Mouse (Mus musculus) spleen, adult 18-20 months (tissue): ENCODE results near the gene Ifnar1.
A peak's percentile ranks its signal among the peaks of the same experiment; 100 is the strongest.

ENCODE experiments used
- DNase-seq, 2 experiments: peaks; one replicate each; pipeline ENCODE4 v3.0.0; 2022; ENCODE audit warnings: mixed read lengths in 2 of 2

Gene Ifnar1

DNA sequence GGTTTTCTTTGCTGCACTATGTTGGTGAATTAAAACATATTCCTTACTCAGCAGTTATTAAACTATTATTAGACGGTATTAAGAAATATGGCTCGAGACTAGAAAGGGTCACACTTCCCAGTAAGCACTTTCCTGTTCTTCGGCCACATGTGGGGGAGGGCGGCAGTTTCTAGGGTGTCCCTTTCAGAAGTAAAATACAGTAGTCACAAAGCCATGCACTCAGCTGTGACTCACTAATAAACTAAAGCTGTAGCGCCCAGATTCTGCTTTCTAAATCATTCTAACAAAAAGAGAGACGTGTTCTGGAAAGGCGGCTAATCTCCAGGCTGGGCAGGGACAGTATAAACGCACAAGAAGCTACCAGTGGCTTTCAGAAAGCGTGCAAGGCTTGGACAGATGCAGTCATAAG is 23.3 kb upstream of the Ifnar1 start:
- no peak for DNase-seq

- DNase-seq = no peak
These were observed 22.4 kb upstream of the Ifnar1 start for GRCm38 (mm10) chr16:91462644-91463043.

DNA sequence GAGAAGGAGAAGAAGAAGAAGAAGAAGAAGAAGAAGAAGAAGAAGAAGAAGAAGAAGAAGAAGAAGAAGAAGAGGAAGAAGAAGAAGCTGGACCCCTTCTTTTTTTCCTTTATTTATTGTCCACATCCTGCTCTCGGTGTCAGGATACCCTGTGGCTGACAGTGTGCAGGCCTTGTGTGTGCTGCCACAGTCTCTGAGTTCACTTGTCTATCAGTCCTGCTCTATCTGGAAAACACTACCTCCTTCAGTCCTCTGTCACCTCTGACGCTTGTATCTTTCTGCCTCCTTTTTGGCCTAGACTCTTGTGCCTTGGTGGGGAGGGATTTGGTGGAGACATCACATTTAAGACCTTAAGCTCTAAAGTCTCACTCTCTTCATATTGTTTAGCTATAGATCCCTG is 21.6 kb upstream of the Ifnar1 start:
- no peak for DNase-seq

DNA sequence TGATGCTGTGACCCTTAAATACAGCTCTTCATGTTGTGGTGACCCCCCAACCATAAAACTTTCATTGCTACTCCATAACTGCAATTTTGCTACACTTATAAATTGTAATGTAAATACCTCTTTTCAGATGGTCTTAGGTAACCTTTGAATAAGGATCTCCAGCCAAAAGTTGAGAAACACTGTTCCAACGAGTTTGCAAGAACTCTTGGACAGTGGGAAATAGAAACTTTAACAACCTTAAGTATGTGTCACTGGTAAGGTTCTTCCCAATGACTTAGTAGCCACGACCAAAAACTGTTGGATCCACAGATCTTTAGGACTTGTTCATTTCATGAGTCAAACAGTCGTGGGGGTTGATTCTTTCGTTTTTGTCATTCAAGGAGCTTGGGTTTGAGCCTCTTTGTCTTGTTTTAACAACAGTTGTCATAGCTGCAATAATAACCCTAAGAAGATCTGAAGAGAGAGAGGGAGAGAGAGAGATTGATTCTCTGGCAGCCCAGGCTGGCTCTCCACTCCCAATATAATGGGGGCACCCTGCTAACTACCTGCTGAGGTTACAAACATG is 21.1 kb upstream of the Ifnar1 start:
- DNase-seq = no peak

GRCm38 (mm10) chr16:91464594-91465504 is 20.2 kb upstream of the Ifnar1 start:
- DNase-seq = peak; percentile 82 to 83

DNA sequence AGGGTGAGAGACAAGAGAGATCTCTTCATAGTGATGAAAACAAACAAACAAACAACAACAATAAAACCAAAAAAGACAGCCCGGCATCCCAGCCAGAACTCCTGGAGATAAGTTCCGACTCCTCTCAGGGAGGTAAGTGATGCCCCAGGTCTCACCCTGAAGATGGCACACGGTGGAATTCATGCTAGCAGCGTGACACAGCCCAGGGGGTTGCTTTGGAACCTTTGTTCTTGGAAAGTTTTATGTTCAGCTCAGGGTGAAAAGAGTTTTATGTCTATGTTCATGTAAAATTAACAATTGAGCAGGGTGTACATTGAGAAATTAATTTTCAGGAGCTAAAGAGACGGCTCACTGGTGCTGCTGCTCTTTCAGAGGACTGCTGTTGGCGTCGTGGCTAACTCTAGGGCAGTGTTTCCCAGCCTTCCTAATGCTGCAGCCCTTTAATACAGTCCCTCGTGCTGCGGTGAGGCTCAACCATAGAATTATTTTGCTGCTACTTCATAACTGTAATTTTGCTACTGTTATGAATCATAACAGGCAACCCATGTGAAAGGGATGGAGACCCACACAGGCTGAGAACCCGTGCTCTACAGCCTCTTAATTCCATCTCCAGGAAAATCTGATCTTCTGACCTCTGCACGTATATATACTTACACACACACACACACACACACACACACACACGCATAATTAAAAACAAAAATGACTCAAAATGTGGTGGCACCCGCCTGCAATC is 19.4 kb upstream of the Ifnar1 start:
- DNase-seq = no peak

DNA sequence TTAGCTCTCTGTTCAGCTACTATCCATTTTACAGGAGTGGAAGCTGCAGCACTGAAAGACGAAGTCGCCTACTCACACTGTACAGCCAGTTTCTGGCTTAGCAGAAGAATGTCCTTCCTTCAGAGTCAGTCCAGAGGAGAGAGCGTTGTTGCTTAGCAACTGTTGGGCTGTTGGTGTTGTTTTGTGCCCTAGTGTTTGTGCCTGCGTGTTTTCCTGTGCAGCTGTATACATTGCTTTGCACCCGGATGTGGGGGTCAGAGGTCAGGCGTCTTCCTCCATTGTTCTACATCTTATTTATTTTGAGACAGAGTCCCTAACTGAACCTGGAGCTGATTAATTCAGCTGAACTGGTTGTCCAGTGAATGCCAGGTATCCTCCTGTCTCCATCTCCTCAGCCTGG is 18.5 kb upstream of the Ifnar1 start:
- DNase-seq = no peak

- no peak for DNase-seq
These were observed 14.6 kb upstream of the Ifnar1 start for GRCm38 (mm10) chr16:91470470-91470869.

DNA sequence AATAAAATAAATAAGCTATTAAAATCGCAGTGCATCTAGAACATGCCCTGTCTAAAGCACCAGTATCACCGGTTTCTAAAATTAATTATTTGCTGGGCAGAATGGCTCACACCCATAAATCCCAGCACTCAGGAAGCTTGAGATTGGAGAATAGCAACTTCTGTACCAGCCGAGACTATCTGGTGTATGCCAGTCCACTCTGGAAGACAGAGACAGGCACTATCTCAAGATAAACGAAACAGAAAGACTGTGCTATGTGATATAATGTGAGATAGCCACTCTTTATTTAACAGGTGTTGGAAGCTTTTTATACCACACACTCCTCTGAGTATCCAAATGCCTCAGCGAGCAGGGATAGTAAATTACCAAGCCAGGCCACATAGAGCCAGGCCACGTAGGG is 13.6 kb upstream of the Ifnar1 start:
- DNase-seq = no peak

DNA sequence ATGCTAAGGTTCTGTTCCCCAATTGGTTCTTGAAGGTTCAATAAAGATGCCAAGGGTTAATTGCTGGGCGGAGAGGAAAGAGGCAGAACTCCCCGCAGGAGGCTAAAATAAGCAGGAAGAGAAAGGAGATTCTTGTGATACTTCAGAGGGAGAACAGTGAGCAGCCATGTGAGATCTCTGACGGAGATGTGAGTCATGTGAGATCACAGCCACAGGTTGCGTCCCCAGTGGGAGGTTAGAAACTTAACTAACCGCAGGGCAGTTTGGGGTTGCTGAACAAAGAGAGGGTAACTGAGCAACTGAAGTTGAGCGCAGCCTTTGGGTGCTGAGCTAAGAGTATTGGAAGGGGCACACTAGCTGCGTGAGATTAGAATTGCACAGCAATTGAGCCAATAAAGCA is 9.3 kb upstream of the Ifnar1 start:
- no peak for DNase-seq

DNA sequence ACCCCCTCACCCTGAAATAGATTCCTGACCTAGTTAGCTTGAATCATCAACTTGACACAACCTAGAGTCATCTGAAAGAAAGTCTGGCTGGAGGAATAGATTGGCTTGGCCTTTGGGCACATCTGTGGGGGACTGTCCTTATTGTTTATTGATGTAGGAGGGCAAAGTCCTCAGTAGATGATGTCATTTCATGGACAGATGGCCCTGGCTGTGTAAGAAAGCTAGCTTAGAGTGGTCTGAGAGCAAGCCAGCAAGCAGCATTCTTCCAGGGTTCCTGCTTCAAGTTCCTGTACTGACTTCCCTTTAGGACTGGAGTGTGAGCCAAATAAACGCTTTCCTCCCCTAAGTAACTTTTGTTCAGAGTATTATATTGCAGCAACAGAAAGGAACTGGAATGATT is 7.0 kb upstream of the Ifnar1 start:
- no peak for DNase-seq

DNA sequence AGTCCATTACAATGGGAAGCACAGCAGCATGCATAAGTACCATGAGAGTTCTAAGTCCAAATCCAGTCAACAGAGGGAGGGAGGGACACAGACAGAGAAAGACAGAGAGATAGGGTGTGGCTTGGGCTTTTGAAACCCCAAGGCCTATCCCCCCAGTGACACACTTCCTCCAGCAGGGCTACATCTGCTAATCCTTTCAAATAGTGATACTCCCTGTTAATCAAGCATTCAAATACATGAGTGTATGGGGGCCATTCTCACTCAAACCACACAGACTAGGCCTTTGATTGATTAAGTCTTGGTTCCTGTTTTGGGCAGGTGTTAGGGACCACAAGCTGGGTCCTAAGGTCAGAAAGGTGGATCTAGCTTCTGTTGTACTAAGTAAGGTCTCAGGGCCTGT is 4.5 kb upstream of the Ifnar1 start:
- no peak for DNase-seq

GRCm38 (mm10) chr16:91484387-91484786 is 651 bp upstream of the Ifnar1 start:
- DNase-seq = no peak

DNA sequence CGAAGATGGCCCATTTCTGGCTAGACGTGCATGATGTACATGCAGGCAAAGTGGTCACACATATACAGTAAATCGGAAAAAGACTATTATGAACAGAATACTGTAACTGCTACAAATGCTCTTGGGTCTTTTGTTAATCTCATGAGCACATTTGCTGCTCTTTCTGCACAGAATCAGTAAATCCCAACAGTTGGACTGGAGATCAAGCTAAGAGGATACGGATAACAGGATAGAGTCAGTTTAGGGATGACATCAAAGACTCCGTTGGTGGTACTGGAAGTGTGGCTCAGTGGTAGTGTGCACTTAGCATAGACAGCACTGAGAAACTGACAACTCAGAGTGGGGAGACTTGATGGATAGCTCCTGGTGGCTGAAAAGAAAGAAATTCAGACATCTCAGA is 803 bp downstream of the Ifnar1 start:
- no peak for DNase-seq

DNA sequence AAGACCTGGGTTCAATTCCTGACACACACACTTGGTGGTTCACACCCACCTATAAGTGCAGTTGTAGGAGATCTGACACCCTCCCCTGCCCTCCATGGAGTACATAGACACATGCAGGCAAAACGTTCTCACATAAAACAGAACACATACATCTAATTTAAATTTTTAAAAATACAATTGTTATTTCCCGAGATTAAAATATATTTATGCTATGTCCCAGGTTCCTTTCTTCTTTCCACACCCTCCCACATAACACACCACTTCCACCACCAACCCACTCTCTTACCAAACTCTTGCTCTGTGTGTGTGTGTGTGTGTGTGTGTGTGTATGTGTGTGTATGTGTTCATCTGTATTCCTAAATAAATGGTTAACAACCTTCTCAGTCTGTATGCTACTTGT is 3.0 kb downstream of the Ifnar1 start:
- DNase-seq = no peak

DNA sequence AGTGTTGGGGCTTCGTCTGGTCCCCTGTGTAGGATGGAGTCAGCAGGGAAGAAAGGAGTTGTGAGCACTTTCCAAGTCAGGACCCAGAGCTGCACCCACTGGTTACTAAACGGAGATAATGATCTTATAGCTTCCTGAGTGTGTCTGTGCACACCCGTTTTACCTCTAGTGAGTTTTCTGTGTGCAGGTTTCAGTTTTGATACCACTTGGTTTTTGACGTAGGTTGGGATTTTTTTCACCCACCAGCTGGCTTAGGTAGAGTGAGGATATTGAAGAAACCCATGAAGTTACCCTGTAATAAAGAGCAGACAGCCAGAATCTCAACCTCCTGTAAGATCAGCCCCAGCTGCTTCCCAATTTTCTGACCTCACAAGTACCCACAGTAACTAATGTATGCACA is 5.9 kb downstream of the Ifnar1 start:
- no peak for DNase-seq

DNA sequence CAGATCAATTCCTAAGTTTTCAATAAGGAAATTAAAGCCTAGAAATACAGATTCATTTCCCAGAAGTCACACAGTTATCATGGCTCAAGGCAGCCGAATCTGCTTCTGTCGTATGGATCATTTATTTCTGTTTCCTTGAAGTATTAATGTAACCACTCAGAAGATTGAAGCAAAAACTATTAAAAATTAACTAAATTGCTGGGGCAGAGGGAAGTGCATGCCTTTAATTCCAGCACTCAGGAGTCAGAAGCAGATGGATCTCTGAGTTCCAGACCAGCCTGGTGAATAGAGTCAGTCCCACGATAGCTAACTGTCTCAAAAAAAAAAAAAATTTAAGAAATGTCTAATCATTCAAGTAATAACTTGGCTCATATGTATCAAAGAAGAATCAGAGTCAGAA is 6.4 kb downstream of the Ifnar1 start:
- no peak for DNase-seq

DNA sequence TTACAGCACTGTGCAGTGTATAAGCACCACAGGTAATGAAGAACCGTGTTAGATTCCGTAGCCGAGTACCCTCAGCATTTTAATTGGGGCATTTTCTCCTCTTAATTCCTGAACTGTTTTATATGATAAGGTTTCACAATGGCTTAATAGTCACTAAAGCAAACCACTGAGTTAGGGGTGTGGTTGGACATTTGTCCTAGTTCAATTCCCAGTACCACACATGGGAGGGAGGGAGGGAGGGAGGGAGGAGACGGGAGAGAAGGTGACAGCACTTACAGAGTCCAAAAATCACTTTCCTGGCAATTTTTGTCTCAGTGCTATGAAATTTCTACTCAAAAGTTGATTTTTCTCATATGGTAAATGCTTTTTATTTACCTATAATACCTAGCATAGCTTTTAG is 10.5 kb downstream of the Ifnar1 start:
- no peak for DNase-seq

DNA sequence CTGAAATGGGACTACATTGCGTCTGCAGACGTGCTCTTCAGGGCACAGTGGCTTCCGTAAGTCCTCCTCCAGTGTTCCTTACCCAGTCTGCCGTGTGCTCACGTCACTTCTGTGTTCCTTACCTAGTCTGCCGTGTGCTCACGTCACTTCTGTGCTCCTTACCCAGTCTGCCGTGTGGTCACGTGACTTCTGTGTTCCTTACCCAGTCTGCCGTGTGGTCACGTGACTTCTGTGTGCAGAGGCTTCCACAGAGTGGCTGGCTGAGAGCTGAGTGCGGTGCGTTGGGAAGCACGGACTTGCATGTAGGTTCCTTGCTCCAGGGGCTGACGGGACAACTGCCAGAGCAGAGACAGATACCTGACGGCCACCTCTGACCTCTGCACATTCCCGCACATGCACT is 11.2 kb downstream of the Ifnar1 start:
- no peak for DNase-seq

DNA sequence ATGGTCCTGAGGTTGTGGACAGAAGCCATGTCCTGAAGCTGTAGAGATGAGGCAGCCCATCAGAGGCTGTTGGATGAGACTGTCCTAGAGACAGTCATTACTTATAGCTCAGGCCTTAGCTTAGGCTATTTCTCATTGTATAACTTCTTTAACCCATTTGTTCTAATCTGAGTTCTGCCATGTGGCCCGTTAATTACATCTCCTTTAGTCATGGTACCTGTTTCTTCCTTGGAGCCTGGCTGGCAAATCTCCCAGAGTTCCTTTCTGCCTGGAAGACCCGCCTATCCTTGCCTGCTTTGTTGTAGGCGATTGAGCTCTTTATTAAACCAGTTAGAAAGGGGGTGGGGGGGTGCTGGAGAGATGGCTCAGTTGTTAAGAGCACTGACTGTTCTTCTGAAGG is 11.7 kb downstream of the Ifnar1 start:
- DNase-seq = no peak

- DNase-seq = no peak
These were observed 13.0 kb downstream of the Ifnar1 start for GRCm38 (mm10) chr16:91498041-91498440.

GRCm38 (mm10) chr16:91504701-91505100 is 19.7 kb downstream of the Ifnar1 start:
- DNase-seq = no peak

GRCm38 (mm10) chr16:91505116-91505601 is 20.1 kb downstream of the Ifnar1 start:
- no peak for DNase-seq

DNA sequence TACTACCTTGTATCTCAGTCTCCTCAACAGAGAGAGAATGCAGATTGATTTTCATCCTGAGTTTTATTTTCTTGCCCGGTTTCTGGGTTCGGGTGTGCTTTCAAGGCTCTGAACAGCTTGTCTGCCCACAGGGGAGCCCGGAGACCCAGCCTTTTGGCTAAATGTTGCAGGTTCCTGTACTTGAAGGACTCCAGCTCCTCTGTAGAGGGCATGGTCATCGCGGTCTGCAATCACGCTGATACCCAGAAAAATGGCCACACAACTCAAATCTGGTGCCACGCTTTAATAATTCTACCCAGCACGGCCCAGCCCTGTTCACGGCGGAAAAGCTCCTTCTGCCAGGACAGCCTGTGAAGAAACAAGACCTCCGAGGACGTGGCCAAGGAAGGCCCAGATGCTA is 21.4 kb downstream of the Ifnar1 start:
- no peak for DNase-seq
